Comparison of ENCODE assay signal across 8 mouse cellular contexts in the genomic region with DNA sequence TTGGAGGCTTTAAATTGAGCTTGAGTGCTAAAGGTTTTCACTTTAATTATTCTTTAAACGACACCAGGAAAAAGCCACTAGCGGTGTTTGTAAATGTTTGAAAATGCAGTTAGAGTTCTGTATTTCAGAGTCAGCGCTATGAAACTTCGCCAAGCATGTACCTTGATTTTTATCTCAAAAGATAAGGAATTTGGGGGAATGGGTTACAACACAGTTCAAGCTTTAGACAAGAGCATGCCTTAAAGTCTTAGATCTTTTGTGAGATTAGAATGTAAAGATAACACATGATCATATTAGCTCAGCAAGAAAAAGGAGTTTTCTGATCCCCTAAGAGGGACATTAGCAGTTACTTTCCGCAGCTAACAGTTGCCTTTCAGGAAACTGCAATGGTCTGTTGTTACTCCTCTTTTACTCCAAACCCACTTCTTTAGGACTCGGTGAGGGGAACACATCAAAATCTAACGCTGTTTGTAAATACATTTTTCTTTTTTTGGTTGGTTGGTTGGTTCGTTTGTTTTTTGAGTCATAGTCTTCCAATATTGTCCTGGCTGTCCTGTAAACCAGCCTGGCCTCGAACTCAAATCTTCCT. TPM values are rescaled to one million over a fixed set of nuclear protein-coding genes. Genes with fewer than 3 reads are reported as not detected.
DNase-seq lines count a peak whose midpoint lies in the region; ATAC-seq and TF ChIP-seq lines count a peak whose summit lies in the region.

No protein-coding gene starts in this region.

- H3K4me3 ChIP-seq in kidney, embryonic 14.5 days (ENCODE audit: low read length): peak overlapping the region; percentile 85
- peak overlapping the region; percentile 76 for H3K4me3 ChIP-seq in bone marrow, adult 2 months (replicated peaks; ENCODE audit: control insufficient read depth, low read depth, low read length)
- peak overlapping the region; percentile 89 for H3K4me3 ChIP-seq in hindbrain, embryonic 13.5 days
- peak overlapping the region; percentile 90 for H3K4me3 ChIP-seq in midbrain, embryonic 13.5 days (replicated peaks)

- no peaks in the 10 kb centered on the region; the same call in 1 of the 2 replicates for H3K4me1 ChIP-seq in kidney, embryonic 14.5 days (ENCODE audit: control insufficient read depth, insufficient read depth, low read length)
- H3K4me1 ChIP-seq in bone marrow, adult 2 months (ENCODE audit: control insufficient read depth, insufficient read depth, low read length): peaks cover 3% of the 10 kb centered on the region; the same call in 1 of the 2 replicates
- peaks cover 18% of the 10 kb centered on the region for H3K4me1 ChIP-seq in hindbrain, embryonic 13.5 days (replicated peaks)
- peaks cover 19% of the 10 kb centered on the region for H3K4me1 ChIP-seq in midbrain, embryonic 13.5 days (replicated peaks)

- WGBS in kidney, embryonic 14.5 days: 18% methylated on average over 9 of the region's 9 CpGs
- WGBS in bone marrow, adult 2 months: 1% methylated on average over 9 of the region's 9 CpGs
- 21% methylated on average over 9 of the region's 9 CpGs for WGBS in hindbrain, embryonic 13.5 days
- 25% methylated on average over 9 of the region's 9 CpGs for WGBS in midbrain, embryonic 13.5 days

- peak overlapping the region; percentile 55 for H3K9ac ChIP-seq in kidney, embryonic 14.5 days (ENCODE audit: low read depth, low read length)
- H3K9ac ChIP-seq in hindbrain, embryonic 13.5 days: peak overlapping the region; percentile 96
- H3K9ac ChIP-seq in midbrain, embryonic 13.5 days (replicated peaks): peak overlapping the region; percentile 95; the same call in 1 of the 2 replicates

- intact Hi-C loops in left cerebral cortex, postnatal 36 days (cut with DNase I): loop anchor here (5.0 kb wide), 1 partner anchor 40 kb away; no protein-coding TSS in a partner anchor

- H3K4me2 ChIP-seq in kidney, embryonic 14.5 days (replicated peaks; ENCODE audit: low read depth, low read length): peak overlapping the region; percentile 36
- peak overlapping the region; percentile 60 for H3K4me2 ChIP-seq in hindbrain, embryonic 13.5 days
- peak overlapping the region; percentile 67 for H3K4me2 ChIP-seq in midbrain, embryonic 13.5 days (replicated peaks)

- H3K27ac ChIP-seq in kidney, embryonic 14.5 days (ENCODE audit: low read depth, low read length): no peak overlapping the region
- no peak overlapping the region for H3K27ac ChIP-seq in bone marrow, adult 2 months (ENCODE audit: control insufficient read depth, insufficient read depth, low read depth, low read length, poor library complexity)
- 0 out of 2 replicates have a peak overlapping the region, but pooled peaks have one; percentile 99 for H3K27ac ChIP-seq in hindbrain, embryonic 13.5 days
- H3K27ac ChIP-seq in midbrain, embryonic 13.5 days: no peak overlapping the region

- DNase-seq in kidney, postnatal 14 days: no peak
- DNase-seq in thymus, postnatal 0 days (ENCODE audit: low spot score): no peak
- no peak for DNase-seq in left cerebral cortex, postnatal 36 days (ENCODE audit: low spot score in 2 of 2)
- no peak for DNase-seq in cerebellum, postnatal 10 days

- no peaks in the 10 kb centered on the region for H3K27me3 ChIP-seq in kidney, embryonic 14.5 days (ENCODE audit: control insufficient read depth, insufficient read depth, low read length)
- H3K27me3 ChIP-seq in hindbrain, embryonic 13.5 days: no peaks in the 10 kb centered on the region
- no peaks in the 10 kb centered on the region for H3K27me3 ChIP-seq in midbrain, embryonic 13.5 days

- TF ChIP-seq CTCF in bone marrow, adult 2 months (IDR thresholded peaks at IDR 0.05; ENCODE audit: control insufficient read depth, insufficient read depth, low read length): no peak

- peaks cover 4% of the 10 kb centered on the region; the same call in 1 of the 2 replicates for H3K9me3 ChIP-seq in kidney, embryonic 14.5 days (ENCODE audit: control insufficient read depth, low read length)
- peaks cover 4% of the 10 kb centered on the region; the same call in 1 of the 2 replicates for H3K9me3 ChIP-seq in hindbrain, embryonic 13.5 days
- H3K9me3 ChIP-seq in midbrain, embryonic 13.5 days: 0 out of 2 replicates have a peak, but pooled peaks cover 1% of the 10 kb centered on the region

- TF ChIP-seq POLR2A in bone marrow, adult 2 months (IDR thresholded peaks at IDR 0.05; ENCODE audit: borderline replicate concordance, control insufficient read depth, low read depth, low read length): no peak

- H3K36me3 ChIP-seq in kidney, embryonic 14.5 days (ENCODE audit: control insufficient read depth, insufficient read depth, low read length): no peaks in the 10 kb centered on the region
- H3K36me3 ChIP-seq in hindbrain, embryonic 13.5 days: peaks cover 6% of the 10 kb centered on the region
- H3K36me3 ChIP-seq in midbrain, embryonic 13.5 days: no peaks in the 10 kb centered on the region

- no peak for ATAC-seq in kidney, embryonic 14.5 days (ENCODE audit: low FRiP score, low TSS enrichment)
- no peak for ATAC-seq in hindbrain, embryonic 13.5 days (ENCODE audit: low FRiP score)
- ATAC-seq in midbrain, embryonic 13.5 days: no peak

RNA-seq across cellular contexts. Expression of a gene that starts 3.8 kb away (rescaled TPM):
- polyA plus RNA-seq in kidney, embryonic 14.5 days (2014; fragmentation: Nextera tagmentation; extraction: Ambion mirVana): 9.3 and 9.8 TPM in 2 replicates
- 13.8 and 18.7 TPM in 2 replicates for polyA plus RNA-seq in bone marrow, adult 2 months (2011; ENCODE audit: insufficient read depth, insufficient read length, low replicate concordance, missing spikeins)
- 4.8 and 5.3 TPM in 2 replicates for polyA plus RNA-seq in hindbrain, embryonic 13.5 days (2015; fragmentation: Nextera tagmentation; extraction: Ambion mirVana)
- 5.7 and 6.4 TPM in 2 replicates for polyA plus RNA-seq in midbrain, embryonic 13.5 days (2015; fragmentation: Nextera tagmentation; extraction: Ambion mirVana)
- 21.6 and 28.7 TPM in 2 replicates for polyA plus RNA-seq in thymus, postnatal 0 days (2015; fragmentation: Nextera tagmentation; extraction: Ambion mirVana)
- 10 to 100 TPM; 13.3 to 18.7 TPM for total RNA-seq in left cerebral cortex, postnatal 36 days (2021)
